Mouse (Mus musculus): ENCODE data around the gene Cacna1s. TPM values are rescaled to one million over a fixed set of nuclear protein-coding genes. Genes with fewer than 3 reads are reported as not detected.

The Cacna1s gene
- polyA plus RNA-seq, 1 experiment from 2014 or later: 0.10 TPM

DNA sequence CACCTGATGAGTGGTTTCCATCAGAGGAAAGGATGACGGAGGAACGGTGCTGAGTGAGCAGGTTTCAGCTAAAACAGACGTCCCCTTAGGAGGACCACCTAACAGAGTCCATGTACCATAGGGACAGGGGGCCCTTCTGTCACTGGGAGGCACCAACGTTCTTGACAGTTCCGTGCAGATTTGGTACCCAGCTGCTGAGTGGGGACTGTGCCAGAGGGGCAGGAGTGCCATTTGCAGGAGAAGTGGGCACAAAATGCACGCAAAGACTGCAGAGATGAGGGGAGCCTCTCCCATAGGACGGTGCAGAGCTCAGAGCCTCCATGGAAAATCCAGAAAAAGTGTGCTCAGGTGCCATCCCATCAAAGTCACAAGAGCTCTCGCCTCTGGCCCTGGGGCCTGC is 69.5 kb downstream of the Cacna1s start:
- H3K4me1 ChIP-seq: peaks cover 7% of the 10 kb centered on the region
- no peak for ATAC-seq (ENCODE audit: borderline replicate concordance, extremely low read depth, low FRiP score, low TSS enrichment)

DNA sequence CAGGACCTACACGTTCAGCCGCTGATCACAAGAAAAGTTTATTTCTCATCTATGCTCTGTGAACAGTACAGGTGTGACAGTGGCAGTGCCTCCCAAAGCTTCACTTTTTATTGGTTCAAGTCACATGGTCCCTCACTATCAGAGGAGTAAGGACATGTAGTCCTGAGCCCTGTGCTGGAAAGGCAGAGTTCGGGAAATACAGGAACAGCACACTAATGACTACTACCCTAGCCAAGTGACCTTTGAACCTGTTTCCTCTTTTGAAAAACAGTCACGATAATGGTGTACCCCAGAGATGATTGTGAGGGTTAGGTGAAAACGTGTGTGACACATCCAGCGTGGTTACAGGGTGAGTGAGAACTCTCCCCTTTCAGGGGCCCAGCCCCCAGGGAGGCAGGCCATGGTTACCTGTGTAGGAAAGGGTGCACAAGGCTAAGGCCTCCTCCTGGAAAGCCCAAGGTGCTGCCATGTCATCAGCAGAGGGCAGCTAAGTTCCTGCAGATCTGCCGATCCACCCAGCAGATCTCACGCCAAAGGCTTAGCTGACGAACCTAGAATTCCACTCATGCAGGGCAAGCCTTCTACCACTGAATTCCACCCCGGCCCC is 73.7 kb downstream of the Cacna1s start:
- Histone ChIP-seq H3K9ac (no peak overlapping the region), H3K4me1 (peaks cover 45% of the 10 kb centered on the region), H3K4me2 (no peak overlapping the region), H3K4me3 (no peak overlapping the region), H3K36me3 (no peaks in the 10 kb centered on the region), H3K9me3 (no peaks in the 10 kb centered on the region), H3K27ac (no peak overlapping the region), H3K27me3 (no peaks in the 10 kb centered on the region)
- WGBS: 71% methylated on average over 10 of the region's 10 CpGs
- ATAC-seq (ENCODE audit: borderline replicate concordance, extremely low read depth, low FRiP score, low TSS enrichment): no peak

More for the DNA sequence above, 69.5 kb downstream of the Cacna1s start:
- 80% methylated on average over 8 of the region's 8 CpGs for WGBS
- no peak overlapping the region for H3K9ac ChIP-seq
- H3K36me3 ChIP-seq: no peaks in the 10 kb centered on the region
- H3K4me3 ChIP-seq: no peak overlapping the region
- H3K27ac ChIP-seq: no peak overlapping the region
- no peak overlapping the region for H3K4me2 ChIP-seq
- no peaks in the 10 kb centered on the region for H3K27me3 ChIP-seq
- H3K9me3 ChIP-seq: no peaks in the 10 kb centered on the region

DNA sequence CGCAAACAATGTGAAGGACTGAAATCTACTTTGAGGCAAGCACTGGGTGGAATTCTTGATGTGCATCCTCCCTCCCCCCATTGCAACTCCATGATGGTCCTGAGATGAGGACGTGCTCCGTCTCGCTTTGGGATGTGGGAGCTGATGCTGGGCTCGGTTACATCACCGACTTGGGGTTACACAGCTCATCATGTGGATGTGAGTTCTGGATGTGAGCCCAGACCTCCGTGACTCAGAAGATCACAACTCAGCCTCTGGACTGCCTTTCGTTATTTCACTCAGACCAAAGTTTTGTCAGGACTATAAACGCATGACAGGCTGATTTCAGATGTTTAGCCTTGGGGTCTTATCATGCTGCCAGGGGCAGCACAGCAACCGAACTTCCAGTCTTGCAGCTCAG is 74.3 kb downstream of the Cacna1s start:
- Histone ChIP-seq H3K27me3 (peaks cover under 1% of the 10 kb centered on the region; the same call in 1 of the 2 replicates), H3K4me1 (peaks cover 50% of the 10 kb centered on the region), H3K9me3 (no peaks in the 10 kb centered on the region), H3K4me3 (no peak overlapping the region), H3K27ac (peak overlapping the region; percentile 90), H3K36me3 (no peaks in the 10 kb centered on the region), H3K4me2 (no peak overlapping the region; the same call in 1 of the 2 replicates), H3K9ac (no peak overlapping the region)
- WGBS: 41% methylated on average over 10 of the region's 10 CpGs
- ATAC-seq (ENCODE audit: borderline replicate concordance, extremely low read depth, low FRiP score, low TSS enrichment): peak; percentile 33

DNA sequence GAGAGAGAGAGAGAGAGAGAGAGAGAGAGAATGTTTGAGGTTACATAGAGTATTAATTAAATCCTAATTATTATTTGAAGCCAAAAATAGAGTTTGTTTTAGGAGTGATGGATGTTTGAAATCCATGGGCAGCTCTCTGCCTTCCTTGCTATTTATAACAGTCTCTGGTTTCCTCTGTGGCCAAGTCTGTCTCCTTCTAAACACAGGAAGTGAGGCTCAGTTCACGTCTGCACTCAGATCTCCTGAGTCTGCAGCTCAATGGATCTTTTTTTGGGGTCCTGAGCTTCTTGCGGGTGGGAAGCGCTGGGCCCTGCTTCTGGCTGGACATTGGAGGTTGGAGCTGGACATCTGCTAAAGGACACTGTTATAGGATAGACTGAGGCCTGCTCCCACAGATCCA is 75.3 kb downstream of the Cacna1s start:
- 41% methylated on average over 3 of the region's 3 CpGs for WGBS

DNA sequence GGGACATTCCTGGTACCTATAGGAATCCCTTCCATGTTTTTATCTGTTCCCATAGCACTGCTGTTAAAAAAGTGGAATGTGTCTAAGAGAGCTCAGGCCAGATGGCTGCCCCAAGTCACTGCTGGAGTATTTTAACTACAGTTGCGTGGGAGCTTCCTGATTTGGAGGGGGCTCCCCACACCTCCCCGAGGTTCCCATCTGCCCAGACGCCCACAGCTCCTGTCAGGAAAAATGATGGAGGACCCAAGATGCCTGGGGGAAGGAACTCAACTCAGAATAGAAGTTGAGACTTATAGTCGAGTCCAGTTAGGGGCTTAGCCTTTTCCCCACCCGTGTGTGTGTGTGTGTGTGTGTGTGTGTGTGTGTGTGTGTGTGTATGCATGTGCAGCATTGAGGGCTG is 75.9 kb downstream of the Cacna1s start:
- peak overlapping the region; percentile 90 for H3K27ac ChIP-seq
- H3K9me3 ChIP-seq: no peaks in the 10 kb centered on the region
- H3K36me3 ChIP-seq: no peaks in the 10 kb centered on the region
- H3K4me2 ChIP-seq: no peak overlapping the region
- WGBS: 23% methylated on average over 5 of the region's 5 CpGs
- peaks cover 65% of the 10 kb centered on the region for H3K4me1 ChIP-seq
- no peak overlapping the region for H3K4me3 ChIP-seq
- no peak for ATAC-seq (ENCODE audit: borderline replicate concordance, extremely low read depth, low FRiP score, low TSS enrichment)
- H3K9ac ChIP-seq: no peak overlapping the region; the same call in 1 of the 2 replicates
- peaks cover 11% of the 10 kb centered on the region; the same call in 1 of the 2 replicates for H3K27me3 ChIP-seq

More for the DNA sequence above, 75.3 kb downstream of the Cacna1s start:
- peak overlapping the region; percentile 90 for H3K27ac ChIP-seq
- no peak overlapping the region for H3K4me2 ChIP-seq
- no peaks in the 10 kb centered on the region for H3K36me3 ChIP-seq
- peak overlapping the region; percentile 7; the same call in 1 of the 2 replicates for H3K9ac ChIP-seq
- no peak for ATAC-seq (ENCODE audit: borderline replicate concordance, extremely low read depth, low FRiP score, low TSS enrichment)
- no peak overlapping the region for H3K4me3 ChIP-seq
- no peaks in the 10 kb centered on the region for H3K9me3 ChIP-seq
- H3K4me1 ChIP-seq: peaks cover 59% of the 10 kb centered on the region
- peaks cover 9% of the 10 kb centered on the region; the same call in 1 of the 2 replicates for H3K27me3 ChIP-seq

DNA sequence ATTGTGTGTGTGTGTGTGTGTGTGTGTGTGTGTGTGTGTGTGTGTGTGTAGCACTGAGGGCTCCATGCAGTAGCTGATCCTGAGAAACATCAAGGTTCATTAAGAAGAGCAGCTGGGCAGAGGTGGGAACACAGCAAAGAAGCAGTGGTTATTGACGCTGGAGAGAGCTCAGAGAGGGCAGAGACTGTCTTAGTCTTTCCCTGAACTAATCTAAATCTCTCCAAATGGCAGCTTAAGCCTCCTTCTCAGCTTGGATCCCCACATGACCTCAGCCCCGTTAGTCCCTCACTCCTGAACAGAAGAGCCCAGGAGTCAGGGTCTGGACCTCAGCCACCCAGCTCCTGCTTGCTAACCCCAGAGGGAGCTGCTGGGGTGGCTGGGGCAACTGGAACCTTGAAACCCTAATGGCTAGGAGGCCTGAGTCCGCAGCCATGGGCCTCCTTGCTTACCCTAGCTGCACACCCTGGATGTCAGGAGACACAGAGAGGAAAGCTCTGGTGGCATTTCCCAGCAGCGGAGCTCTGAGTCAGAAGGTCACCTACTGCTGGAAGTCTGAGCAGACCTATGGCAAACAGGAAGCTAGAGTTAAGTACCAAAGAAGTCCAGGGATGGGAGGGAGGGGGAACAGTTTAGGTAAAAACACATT is 76.5 kb downstream of the Cacna1s start:
- Histone ChIP-seq H3K4me1 (peaks cover 71% of the 10 kb centered on the region), H3K36me3 (no peaks in the 10 kb centered on the region), H3K9ac (no peak overlapping the region), H3K4me3 (no peak overlapping the region), H3K27me3 (peaks cover 11% of the 10 kb centered on the region; the same call in 1 of the 2 replicates), H3K9me3 (no peaks in the 10 kb centered on the region), H3K4me2 (no peak overlapping the region), H3K27ac (peak overlapping the region; percentile 90)
- no peak for ATAC-seq (ENCODE audit: borderline replicate concordance, extremely low read depth, low FRiP score, low TSS enrichment)
- 38% methylated on average over 4 of the region's 4 CpGs for WGBS

DNA sequence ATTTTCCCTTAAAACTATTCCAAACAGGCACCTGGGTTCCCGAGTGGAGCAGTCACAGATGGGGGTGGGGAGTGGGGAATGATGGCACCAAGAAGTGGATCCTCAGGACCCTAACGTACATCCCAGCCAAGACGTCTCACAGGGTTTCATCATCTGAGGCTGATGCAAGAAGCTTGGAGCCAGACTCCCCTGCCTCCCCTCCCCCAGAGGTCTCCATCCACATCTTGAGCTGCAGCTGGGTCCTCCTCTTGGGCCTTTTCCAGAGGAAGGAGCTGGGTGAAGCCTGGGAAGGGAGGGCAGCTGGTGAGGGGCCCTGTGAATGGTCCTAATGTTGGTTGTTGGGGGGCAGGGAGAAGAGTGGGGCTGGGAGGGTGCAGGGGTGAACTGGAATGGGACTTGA is 77.6 kb downstream of the Cacna1s start:
- no peaks in the 10 kb centered on the region for H3K36me3 ChIP-seq
- H3K4me3 ChIP-seq: no peak overlapping the region
- ATAC-seq (ENCODE audit: borderline replicate concordance, extremely low read depth, low FRiP score, low TSS enrichment): no peak
- peak overlapping the region; percentile 18; the same call in 1 of the 2 replicates for H3K4me2 ChIP-seq
- peaks cover 82% of the 10 kb centered on the region for H3K4me1 ChIP-seq
- WGBS: 41% methylated on average over 3 of the region's 3 CpGs
- no peak overlapping the region for H3K9ac ChIP-seq
- H3K27ac ChIP-seq: no peak overlapping the region
- peaks cover 11% of the 10 kb centered on the region; the same call in 1 of the 2 replicates for H3K27me3 ChIP-seq
- no peaks in the 10 kb centered on the region for H3K9me3 ChIP-seq

DNA sequence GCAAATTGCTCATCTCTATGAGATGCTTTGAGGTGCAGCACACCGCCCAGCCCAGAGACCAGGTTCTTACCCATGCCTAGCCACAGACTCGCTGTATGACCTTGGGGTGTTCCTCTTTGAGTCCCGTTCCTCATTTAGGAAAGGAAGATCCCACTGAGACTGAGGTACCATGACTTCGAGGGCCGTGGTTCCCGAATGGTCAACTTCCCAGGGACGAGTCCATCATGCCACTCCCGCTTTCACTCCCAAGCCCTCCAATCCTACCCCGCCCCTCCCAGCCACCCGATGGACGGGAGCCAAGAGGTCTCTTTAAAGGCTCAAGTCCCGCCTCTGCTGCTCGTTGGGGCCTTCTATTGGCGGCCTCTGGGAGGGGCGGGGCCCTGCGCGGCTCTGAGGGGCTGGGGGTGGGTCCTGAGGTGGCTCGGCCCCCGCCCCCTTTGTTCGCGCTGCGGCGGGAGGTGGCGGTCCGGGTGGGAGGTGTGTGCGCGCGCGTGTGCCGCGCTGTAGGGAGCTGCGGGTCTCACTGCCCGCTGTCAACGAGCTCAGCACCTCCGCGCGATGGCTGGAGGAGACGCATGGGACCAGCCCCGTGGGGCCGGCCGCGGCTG is 78.5 kb downstream of the Cacna1s start, which contains the start of gene Kif21b:
Gene Kif21b, plus strand, starts transcription at position 439 of the 608 bp plus-strand sequence.
- 2% methylated on average over 42 of the region's 42 CpGs for WGBS
- Histone ChIP-seq H3K27ac (peak within 1 kb of the TSS; percentile 60; the same call in 1 of the 2 replicates), H3K27me3 (peaks cover 11% of the 10 kb centered on the region; the same call in 1 of the 2 replicates), H3K4me3 (peak within 1 kb of the TSS; percentile 70), H3K4me2 (peak within 1 kb of the TSS; percentile 100), H3K4me1 (peaks cover 91% of the 10 kb centered on the region), H3K9ac (peak within 1 kb of the TSS; percentile 72), H3K36me3 (no peaks in the 10 kb centered on the region), H3K9me3 (no peaks in the 10 kb centered on the region)
- peak; percentile 89 for ATAC-seq (ENCODE audit: borderline replicate concordance, extremely low read depth, low FRiP score, low TSS enrichment)

DNA sequence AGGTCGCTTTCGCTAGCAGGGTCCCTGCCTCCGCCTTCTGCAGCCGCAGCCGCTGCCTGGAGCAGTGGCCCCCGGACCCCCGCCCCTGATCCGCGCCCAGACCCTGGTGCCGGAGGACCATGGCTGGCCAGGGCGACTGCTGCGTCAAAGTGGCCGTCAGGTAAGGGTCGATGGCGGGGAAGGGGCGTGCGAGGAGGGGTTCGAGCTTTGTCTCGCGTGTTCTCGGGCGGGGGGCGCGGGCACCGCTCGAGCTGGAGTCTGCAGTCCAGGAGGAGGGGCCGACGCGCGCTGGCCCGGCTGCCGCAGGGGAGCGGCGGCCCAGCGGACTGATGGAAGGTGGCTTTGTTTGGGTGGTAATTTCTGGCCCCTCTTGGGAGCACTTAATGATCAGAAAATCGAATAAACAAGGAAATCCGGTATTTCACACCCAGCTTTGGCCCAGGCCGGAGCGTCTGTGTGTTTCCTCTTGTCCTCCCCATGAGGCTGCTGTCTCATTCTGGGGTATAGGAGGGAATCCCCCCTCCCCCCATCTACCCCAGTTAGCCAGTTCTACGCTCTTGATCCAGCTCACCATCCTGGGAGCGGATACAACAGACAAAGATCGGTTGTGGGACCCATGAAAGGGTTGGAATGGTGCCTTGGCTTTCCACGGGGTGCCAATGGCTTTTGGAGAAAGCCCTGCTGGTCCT is 79.2 kb downstream of the Cacna1s start:
- Histone ChIP-seq H3K27ac (peak overlapping the region; percentile 60; the same call in 1 of the 2 replicates), H3K4me2 (peak overlapping the region; percentile 100), H3K4me3 (peak overlapping the region; percentile 70), H3K36me3 (no peaks in the 10 kb centered on the region), H3K27me3 (peaks cover 11% of the 10 kb centered on the region; the same call in 1 of the 2 replicates), H3K9me3 (no peaks in the 10 kb centered on the region), H3K4me1 (peaks cover 94% of the 10 kb centered on the region), H3K9ac (peak overlapping the region; percentile 72)
- ATAC-seq (ENCODE audit: borderline replicate concordance, extremely low read depth, low FRiP score, low TSS enrichment): peak; percentile 2; the same call in 1 of the 2 replicates
- WGBS: under 1% methylated on average over 43 of the region's 43 CpGs

DNA sequence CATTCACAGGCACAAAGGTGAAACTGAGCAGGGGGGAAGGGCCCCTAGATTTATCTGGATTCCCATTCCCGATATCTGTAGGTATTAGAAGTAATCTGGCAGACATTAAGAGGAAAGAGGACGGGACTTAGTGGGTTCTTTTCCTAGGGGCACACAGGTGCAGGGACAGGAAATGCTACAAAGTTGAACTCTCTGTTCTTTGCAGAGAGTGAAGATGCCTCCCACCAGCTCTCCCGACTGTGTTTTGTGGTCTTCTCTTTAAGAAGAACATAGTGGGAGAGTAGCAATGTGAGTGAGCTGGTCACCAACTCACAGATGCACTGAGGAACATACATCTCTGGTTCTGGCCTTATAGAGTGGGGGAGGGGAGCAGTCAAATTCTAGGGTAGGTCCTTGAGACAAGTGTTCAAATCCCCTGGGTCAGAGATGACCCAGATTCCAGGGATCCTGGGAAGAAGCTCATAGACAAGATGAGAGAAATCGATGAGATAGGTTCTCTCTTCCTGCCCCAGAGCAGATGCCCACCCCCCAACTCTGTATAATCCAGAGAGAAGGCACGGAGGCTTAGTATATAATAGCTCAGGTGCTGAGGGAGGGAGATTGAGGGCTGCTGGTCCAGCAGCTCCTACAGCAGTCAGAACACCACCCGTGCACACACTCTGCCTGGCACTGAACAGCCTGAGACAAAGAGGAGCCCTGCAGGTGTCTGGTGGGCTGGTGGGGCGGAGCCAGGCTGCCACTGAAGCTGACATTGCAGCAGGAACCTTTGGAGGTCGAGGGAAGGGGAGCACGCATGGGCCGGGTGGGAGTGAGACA is 80.0 kb downstream of the Cacna1s start:
- H3K4me1 ChIP-seq: peaks cover 94% of the 10 kb centered on the region
- H3K27ac ChIP-seq: no peak overlapping the region
- no peaks in the 10 kb centered on the region for H3K9me3 ChIP-seq
- H3K9ac ChIP-seq: peak overlapping the region; percentile 72; the same call in 1 of the 2 replicates
- peak overlapping the region; percentile 70 for H3K4me3 ChIP-seq
- peaks cover 11% of the 10 kb centered on the region; the same call in 1 of the 2 replicates for H3K27me3 ChIP-seq
- H3K4me2 ChIP-seq: peak overlapping the region; percentile 100
- ATAC-seq (ENCODE audit: borderline replicate concordance, extremely low read depth, low FRiP score, low TSS enrichment): no peak
- no peaks in the 10 kb centered on the region for H3K36me3 ChIP-seq
- WGBS: 42% methylated on average over 10 of the region's 10 CpGs
